Mouse (Mus musculus): ENCODE data around the gene Fgd3. TPM values are rescaled to one million over a fixed set of nuclear protein-coding genes. Genes with fewer than 3 reads are reported as not detected.

Gene Fgd3
- polyA plus RNA-seq, 1 experiment from 2014 or later: 2.7 TPM

DNA sequence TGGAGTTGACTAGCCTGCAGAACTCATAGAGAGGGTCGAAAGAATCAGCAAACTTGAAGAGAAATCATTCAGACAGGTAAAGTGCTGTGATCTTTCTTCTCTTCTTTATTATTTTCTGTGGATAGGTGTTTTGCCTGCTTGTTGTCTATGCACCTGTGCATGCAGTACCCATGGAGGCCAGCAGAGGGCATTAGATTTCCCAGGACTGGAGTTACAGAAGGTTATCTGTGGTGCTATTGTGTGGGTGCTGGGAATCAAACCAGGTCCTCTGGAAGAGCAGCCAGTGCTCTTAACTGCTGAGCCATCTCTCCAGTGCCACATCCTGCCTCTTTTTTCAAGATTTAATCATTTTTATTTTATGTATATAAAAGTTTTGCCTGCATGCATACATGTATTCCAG is 28.7 kb downstream of the Fgd3 start:
- no peak for ATAC-seq (ENCODE audit: low FRiP score, low read depth)
- 47% methylated on average over 1 of the region's 1 CpGs for WGBS
- no peaks in the 10 kb centered on the region for H3K9me3 ChIP-seq

DNA sequence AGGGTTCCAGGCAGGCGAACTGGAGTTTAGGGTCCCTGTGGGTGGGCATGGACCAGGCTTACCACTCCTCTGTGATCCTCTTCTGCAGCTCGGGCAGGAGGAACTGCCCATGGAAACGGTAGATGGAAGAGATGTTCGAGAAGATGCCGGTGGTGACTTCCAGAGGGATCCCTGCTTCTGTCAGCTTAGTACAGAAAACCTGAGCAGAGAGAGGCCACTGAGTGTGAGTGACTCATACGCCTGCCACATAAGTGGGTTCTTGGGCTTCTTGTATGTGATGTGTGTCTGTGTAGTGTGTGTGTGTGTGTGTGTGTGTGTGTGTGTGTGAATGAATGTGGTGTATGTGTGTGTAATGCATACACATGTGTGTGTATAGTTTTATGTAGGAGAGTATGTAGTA is 32.9 kb downstream of the Fgd3 start:
- no peak overlapping the region for H3K27ac ChIP-seq
- 87% methylated on average over 6 of the region's 6 CpGs for WGBS
- H3K4me2 ChIP-seq (replicated peaks): no peak overlapping the region
- H3K27me3 ChIP-seq (replicated peaks): no peaks in the 10 kb centered on the region
- H3K4me3 ChIP-seq: no peak overlapping the region
- no peaks in the 10 kb centered on the region for H3K4me1 ChIP-seq
- no peak overlapping the region for H3K9ac ChIP-seq
- H3K36me3 ChIP-seq: peaks cover 8% of the 10 kb centered on the region; the same call in 1 of the 2 replicates
- H3K9me3 ChIP-seq: no peaks in the 10 kb centered on the region
- no peak for ATAC-seq (ENCODE audit: low FRiP score, low read depth)

More for the DNA sequence above, 28.7 kb downstream of the Fgd3 start:
- no peak overlapping the region for H3K4me3 ChIP-seq
- H3K27me3 ChIP-seq (replicated peaks): no peaks in the 10 kb centered on the region
- no peaks in the 10 kb centered on the region for H3K4me1 ChIP-seq
- peaks cover 4% of the 10 kb centered on the region; the same call in 1 of the 2 replicates for H3K36me3 ChIP-seq
- H3K27ac ChIP-seq: no peak overlapping the region
- no peak overlapping the region for H3K4me2 ChIP-seq (replicated peaks)
- H3K9ac ChIP-seq: no peak overlapping the region

DNA sequence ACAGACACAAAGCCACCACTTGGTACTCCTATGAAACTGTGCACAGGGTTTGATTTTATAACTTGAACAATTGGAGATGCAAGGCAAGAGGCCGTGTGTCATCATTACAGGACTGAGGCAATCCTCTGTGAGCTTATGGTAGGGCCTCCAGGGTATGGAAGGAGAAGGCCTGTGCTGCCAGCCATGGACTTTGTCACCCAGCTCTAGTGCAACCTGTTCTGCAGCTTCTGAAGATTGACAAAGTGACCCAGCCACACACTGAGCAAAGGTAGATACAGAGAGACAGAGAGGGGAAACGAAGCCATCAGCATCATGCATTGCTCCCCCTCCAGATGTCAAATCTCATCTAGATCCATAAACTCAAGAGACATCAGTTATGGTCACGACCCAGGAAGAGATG is 33.4 kb downstream of the Fgd3 start:
- Histone ChIP-seq H3K27me3 (replicated peaks) (no peaks in the 10 kb centered on the region), H3K9me3 (no peaks in the 10 kb centered on the region), H3K27ac (no peak overlapping the region), H3K4me3 (no peak overlapping the region), H3K36me3 (peaks cover 8% of the 10 kb centered on the region; the same call in 1 of the 2 replicates), H3K4me2 (replicated peaks) (no peak overlapping the region), H3K4me1 (no peaks in the 10 kb centered on the region), H3K9ac (no peak overlapping the region)
- no peak for ATAC-seq (ENCODE audit: low FRiP score, low read depth)
- WGBS: 82% methylated on average over 3 of the region's 3 CpGs

DNA sequence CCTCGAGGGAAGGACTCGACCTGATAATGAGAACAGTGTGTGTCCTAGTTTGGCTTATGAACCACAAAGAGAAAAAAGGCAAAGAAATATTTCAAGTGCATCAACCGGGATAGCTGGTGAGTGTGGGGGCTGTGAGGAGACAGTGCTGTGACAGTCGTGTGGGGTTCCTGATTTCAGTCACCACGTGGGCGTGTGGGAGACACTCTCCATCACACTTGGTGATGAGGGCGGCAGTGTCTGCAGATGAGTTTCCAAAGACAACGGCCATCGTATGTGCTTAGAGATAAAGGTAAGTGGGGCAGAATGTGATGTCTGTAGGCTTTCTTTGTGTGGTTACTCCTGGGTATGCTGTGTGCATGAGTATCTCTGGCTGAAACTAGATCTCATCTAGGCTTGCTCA is 36.4 kb downstream of the Fgd3 start:
- no peak overlapping the region for H3K4me3 ChIP-seq
- 83% methylated on average over 9 of the region's 9 CpGs for WGBS
- H3K36me3 ChIP-seq: peaks cover 12% of the 10 kb centered on the region; the same call in 1 of the 2 replicates
- ATAC-seq (ENCODE audit: low FRiP score, low read depth): no peak
- no peak overlapping the region for H3K4me2 ChIP-seq (replicated peaks)
- H3K4me1 ChIP-seq: no peaks in the 10 kb centered on the region
- no peak overlapping the region for H3K27ac ChIP-seq
- no peak overlapping the region for H3K9ac ChIP-seq
- no peaks in the 10 kb centered on the region for H3K9me3 ChIP-seq
- H3K27me3 ChIP-seq (replicated peaks): no peaks in the 10 kb centered on the region

DNA sequence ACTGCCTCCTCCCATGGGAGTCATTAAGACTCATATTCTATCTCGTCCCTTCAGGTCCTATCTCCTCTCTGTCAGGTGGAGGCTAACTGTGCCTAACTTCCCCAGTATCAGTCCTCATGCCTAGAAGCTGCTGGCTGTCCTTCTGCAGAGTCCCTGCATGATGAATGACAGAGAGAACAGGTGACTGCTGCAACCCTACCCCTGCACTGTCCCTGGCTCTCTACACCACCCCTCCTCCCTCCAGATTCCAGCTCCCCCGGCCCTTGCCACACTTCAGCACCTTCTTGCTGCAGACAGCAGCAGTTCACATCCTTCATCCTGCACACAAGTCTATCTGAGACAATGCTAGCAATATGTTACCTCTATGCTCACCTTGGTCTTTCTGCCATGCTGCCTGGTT is 37.9 kb downstream of the Fgd3 start:
- H3K9ac ChIP-seq: no peak overlapping the region
- H3K27me3 ChIP-seq (replicated peaks): no peaks in the 10 kb centered on the region
- H3K4me3 ChIP-seq: no peak overlapping the region
- no peak overlapping the region for H3K27ac ChIP-seq
- H3K9me3 ChIP-seq: no peaks in the 10 kb centered on the region
- H3K36me3 ChIP-seq: peaks cover 12% of the 10 kb centered on the region; the same call in 1 of the 2 replicates
- ATAC-seq (ENCODE audit: low FRiP score, low read depth): no peak
- no peak overlapping the region for H3K4me2 ChIP-seq (replicated peaks)
- no peaks in the 10 kb centered on the region for H3K4me1 ChIP-seq
- 58% methylated on average over 2 of the region's 2 CpGs for WGBS

DNA sequence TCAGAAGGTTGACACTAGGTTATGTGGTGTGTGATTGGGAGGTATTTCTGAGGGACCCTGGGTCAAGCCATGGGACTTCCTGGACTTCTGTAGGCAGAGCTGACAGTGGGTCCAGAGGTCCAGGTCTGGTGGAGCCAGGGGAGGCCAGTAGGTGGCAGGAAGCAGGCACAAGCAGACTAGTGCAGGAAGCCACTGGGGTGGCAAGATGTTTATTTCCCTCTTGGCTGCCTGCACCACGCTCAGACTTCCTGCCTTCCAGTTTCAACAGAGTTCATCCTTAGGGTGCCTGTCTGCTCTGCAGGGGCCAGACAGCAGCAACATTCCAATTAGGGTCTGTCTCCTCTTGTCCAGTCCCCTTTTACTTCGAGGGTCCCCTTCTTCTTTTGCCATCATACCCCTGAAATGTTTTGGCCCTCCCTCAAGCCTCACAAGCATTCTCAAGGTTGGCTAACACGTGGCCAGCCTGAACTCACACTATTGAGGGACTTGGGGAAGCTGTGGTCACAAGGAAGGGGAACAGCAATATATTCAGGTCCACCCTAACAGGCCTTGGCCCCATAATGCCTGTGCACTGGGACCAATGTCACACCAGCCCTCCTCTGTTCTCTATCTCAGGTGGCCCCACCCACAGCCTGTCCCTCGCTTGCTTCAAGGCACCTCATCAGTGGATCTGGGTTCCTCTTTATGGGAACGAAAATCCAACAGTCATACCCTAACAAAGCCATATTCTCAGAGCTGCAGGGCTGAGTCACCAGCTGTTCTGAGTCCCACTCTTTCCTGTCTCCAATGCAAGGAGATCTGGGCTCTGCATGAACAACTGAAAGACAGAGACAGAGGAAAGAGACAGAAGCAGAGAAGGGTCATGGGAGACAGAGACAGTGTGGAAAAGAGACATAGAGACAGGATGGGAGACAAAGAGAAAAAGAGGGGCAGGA is 48.0 kb downstream of the Fgd3 start:
- Histone ChIP-seq H3K9ac (no peak overlapping the region), H3K4me2 (replicated peaks) (no peak overlapping the region), H3K4me1 (no peaks in the 10 kb centered on the region), H3K9me3 (no peaks in the 10 kb centered on the region), H3K4me3 (no peak overlapping the region), H3K27me3 (replicated peaks) (no peaks in the 10 kb centered on the region), H3K27ac (no peak overlapping the region), H3K36me3 (no peaks in the 10 kb centered on the region)
- no peak for ATAC-seq (ENCODE audit: low FRiP score, low read depth)
- 72% methylated on average over 5 of the region's 5 CpGs for WGBS

DNA sequence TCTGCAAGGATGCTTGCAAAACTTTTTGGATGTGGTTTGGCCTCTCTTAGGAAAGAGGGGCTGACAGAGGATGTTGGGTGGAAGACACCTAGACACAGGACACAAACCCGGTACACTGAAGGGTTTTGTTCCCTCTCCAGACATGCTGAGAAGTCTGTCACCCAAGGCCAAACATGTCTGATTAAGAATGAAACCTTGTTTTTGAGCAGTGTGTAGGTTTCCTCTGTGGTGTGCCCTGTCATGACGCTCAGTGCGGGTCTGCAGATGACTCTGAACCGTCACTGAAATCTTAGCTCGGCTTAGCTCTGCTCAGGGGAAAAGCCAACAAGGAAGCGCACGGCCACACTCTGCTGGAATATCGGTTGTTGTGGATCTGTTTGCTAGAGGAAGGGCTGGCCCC is 49.6 kb downstream of the Fgd3 start:
- no peak for ATAC-seq (ENCODE audit: low FRiP score, low read depth)
- Histone ChIP-seq H3K4me3 (no peak overlapping the region), H3K27ac (no peak overlapping the region), H3K27me3 (replicated peaks) (no peaks in the 10 kb centered on the region), H3K4me2 (replicated peaks) (no peak overlapping the region), H3K9ac (no peak overlapping the region), H3K4me1 (no peaks in the 10 kb centered on the region), H3K36me3 (no peaks in the 10 kb centered on the region), H3K9me3 (no peaks in the 10 kb centered on the region)
- 93% methylated on average over 8 of the region's 8 CpGs for WGBS

DNA sequence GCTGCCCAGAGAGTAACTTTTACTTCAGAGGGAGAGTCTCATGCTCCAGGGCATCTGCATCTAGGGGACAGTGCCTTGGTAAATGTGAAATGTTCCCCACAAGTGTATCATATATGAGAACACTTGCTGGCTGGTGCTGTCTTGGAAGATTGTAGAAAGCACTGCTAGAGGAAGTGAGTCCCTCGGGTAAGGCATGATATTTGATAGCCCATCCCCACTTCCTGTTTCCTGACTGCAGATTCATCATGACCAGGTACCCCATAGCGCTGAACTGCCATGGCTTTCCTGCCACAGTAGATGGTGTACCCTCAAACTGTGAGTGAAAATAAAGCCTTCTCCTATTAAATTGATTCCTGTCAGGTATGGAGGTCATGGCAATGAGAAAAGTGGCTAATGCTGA is 52.5 kb downstream of the Fgd3 start:
- 70% methylated on average over 2 of the region's 2 CpGs for WGBS
- Histone ChIP-seq H3K9ac (no peak overlapping the region), H3K27ac (no peak overlapping the region), H3K27me3 (replicated peaks) (no peaks in the 10 kb centered on the region), H3K4me2 (replicated peaks) (no peak overlapping the region), H3K9me3 (no peaks in the 10 kb centered on the region), H3K4me1 (no peaks in the 10 kb centered on the region), H3K36me3 (no peaks in the 10 kb centered on the region), H3K4me3 (no peak overlapping the region)
- no peak for ATAC-seq (ENCODE audit: low FRiP score, low read depth)

DNA sequence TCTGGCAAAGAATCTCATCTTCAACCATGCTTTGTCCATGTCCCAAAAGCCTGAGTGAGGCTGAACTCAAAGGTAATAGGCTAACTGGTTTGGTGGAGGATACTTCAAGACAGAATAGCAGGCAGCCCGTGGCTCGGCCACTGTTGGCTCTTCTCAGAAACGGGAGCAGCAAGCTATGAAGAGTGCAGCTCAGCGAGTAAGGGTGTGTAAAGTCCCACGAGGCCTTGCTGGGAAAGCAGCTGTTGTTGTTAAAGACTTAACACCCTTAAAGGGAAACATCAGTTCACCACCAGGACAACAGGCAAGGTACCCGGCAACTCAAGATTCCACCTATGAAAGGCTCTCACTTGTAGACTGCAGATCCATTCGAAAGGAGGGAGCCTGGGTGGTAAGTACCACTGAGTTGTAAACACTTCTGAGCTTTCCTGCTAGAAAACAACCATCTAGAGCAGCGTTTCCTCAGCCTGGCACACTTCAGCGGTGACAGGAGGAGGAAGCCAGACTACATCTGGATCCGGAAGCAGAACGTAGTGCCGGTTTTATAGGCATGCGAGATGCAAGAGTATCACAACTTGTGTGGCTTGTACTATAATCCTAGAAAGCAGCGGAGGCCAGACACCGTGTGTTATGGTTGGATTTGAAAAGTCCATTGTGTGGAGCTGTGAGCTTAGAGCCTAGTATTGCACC is 59.9 kb downstream of the Fgd3 start:
- H3K9ac ChIP-seq: no peak overlapping the region
- H3K27me3 ChIP-seq (replicated peaks): no peaks in the 10 kb centered on the region
- no peaks in the 10 kb centered on the region for H3K36me3 ChIP-seq
- H3K4me3 ChIP-seq: no peak overlapping the region
- H3K4me1 ChIP-seq: 0 out of 2 replicates have a peak, but pooled peaks cover 4% of the 10 kb centered on the region
- H3K4me2 ChIP-seq (replicated peaks): no peak overlapping the region
- H3K27ac ChIP-seq: no peak overlapping the region
- 80% methylated on average over 15 of the region's 15 CpGs for WGBS
- no peaks in the 10 kb centered on the region for H3K9me3 ChIP-seq
- no peak for ATAC-seq (ENCODE audit: low FRiP score, low read depth)

DNA sequence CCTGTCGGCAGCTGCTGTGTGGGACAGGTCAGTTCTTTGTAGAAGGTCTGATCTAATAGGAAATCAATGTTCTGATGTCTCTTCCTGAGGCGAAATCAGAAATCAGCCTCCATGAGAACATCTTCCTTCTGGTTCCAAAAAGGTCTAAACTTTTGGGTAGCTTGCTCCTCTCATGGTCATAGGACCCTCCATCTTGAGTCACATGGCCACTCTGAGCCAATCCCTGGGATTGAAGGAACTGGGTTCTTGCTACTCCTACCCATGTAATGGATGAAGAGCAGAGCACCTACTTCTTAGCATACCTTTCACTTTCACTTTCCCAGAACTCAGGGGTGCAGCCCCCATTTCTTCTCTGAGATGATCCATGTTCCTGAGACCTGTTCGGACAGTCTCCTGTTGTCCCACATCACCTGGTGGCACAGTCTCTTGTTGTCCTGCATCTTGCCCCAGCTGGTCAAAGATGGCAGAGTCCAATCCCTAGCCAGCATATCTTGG is 62.2 kb downstream of the Fgd3 start:
- WGBS: 89% methylated on average over 3 of the region's 3 CpGs
- no peaks in the 10 kb centered on the region for H3K27me3 ChIP-seq (replicated peaks)
- 0 out of 2 replicates have a peak, but pooled peaks cover 4% of the 10 kb centered on the region for H3K4me1 ChIP-seq
- H3K36me3 ChIP-seq: no peaks in the 10 kb centered on the region
- ATAC-seq (ENCODE audit: low FRiP score, low read depth): no peak
- no peak overlapping the region for H3K4me2 ChIP-seq (replicated peaks)
- no peak overlapping the region for H3K27ac ChIP-seq
- H3K4me3 ChIP-seq: no peak overlapping the region
- no peaks in the 10 kb centered on the region for H3K9me3 ChIP-seq
- no peak overlapping the region for H3K9ac ChIP-seq

DNA sequence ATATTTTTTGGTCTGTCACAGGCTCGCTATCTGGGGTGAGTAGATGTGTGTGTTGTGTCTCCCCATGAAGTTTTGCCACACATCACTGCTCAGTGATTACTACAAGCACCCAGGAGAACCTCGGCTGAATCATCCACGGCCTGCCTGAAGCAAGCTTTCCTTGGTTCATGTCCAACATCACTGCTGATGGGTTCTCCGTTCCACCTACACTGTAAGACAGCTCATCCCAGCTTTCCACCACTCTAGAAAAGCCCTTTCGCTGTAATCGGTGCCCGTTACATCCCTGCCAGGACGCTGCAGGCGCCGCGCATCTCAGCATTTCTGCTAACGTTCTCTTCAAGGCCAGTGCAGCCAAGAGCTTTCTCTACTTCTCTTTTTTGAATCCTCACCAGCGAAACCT is 67.4 kb downstream of the Fgd3 start:
- no peaks in the 10 kb centered on the region for H3K36me3 ChIP-seq
- WGBS: 89% methylated on average over 13 of the region's 13 CpGs
- H3K4me3 ChIP-seq: no peak overlapping the region
- H3K27ac ChIP-seq: no peak overlapping the region
- H3K9ac ChIP-seq: no peak overlapping the region
- H3K4me1 ChIP-seq: peaks cover 9% of the 10 kb centered on the region
- H3K9me3 ChIP-seq: no peaks in the 10 kb centered on the region
- peaks cover 12% of the 10 kb centered on the region for H3K27me3 ChIP-seq (replicated peaks)
- no peak for ATAC-seq (ENCODE audit: low FRiP score, low read depth)
- no peak overlapping the region for H3K4me2 ChIP-seq (replicated peaks)

DNA sequence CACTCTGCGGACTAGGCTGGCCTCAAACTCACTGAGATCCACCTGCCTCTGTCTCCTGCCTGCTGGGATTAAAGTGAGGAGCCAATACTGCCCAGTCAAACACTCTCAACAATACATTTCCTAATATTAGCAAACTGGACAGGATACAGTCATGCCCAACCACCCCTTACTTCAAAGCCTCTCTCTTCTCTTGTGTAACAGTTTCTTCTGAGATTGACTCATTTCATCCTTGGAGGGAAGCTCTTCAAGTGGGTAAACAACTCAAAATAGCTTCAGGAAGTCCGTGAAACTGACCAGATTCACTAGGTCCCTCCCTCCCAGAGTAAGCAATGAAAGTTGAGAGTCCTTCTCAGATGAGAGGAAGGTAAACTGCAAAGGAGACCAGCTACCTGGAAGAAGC is 68.0 kb downstream of the Fgd3 start:
- H3K27ac ChIP-seq: no peak overlapping the region
- peaks cover 18% of the 10 kb centered on the region for H3K27me3 ChIP-seq (replicated peaks)
- H3K4me2 ChIP-seq (replicated peaks): no peak overlapping the region
- no peak for ATAC-seq (ENCODE audit: low FRiP score, low read depth)
- WGBS: 81% methylated on average over 2 of the region's 2 CpGs
- H3K4me3 ChIP-seq: no peak overlapping the region
- H3K9ac ChIP-seq: no peak overlapping the region
- peaks cover 8% of the 10 kb centered on the region for H3K4me1 ChIP-seq
- no peaks in the 10 kb centered on the region for H3K36me3 ChIP-seq
- H3K9me3 ChIP-seq: no peaks in the 10 kb centered on the region
